Mouse (Mus musculus): ENCODE results near the gene Vmn1r4.

Vmn1r4 gene

GRCm38 (mm10) chr6:56923726-56924707, at the start of gene Vmn1r4, which contains the start of gene Nt5c3:
Gene Vmn1r4 (plus strand): TSS chr6:56924015.
Gene Nt5c3 (minus strand): TSS chr6:56923932.
- peak; percentile 79 for DNase-seq (ENCODE audit: low spot score)

- no peak for DNase-seq (ENCODE audit: low spot score)
Observed at GRCm38 (mm10) chr6:56876870-56877269, 46.9 kb upstream of the Vmn1r4 start.

GRCm38 (mm10) chr6:56877985-56878384, 45.8 kb upstream of the Vmn1r4 start:
- no peak for DNase-seq (ENCODE audit: low spot score)

- DNase-seq (ENCODE audit: low spot score) = no peak
Observed at GRCm38 (mm10) chr6:56879352-56879955, 44.4 kb upstream of the Vmn1r4 start.

- DNase-seq (ENCODE audit: low spot score) = no peak
Observed at GRCm38 (mm10) chr6:56888561-56888960, 35.3 kb upstream of the Vmn1r4 start.

GRCm38 (mm10) chr6:56890762-56891161, 33.1 kb upstream of the Vmn1r4 start:
- no peak for DNase-seq (ENCODE audit: low spot score)

- no peak for DNase-seq (ENCODE audit: low spot score)
Observed at GRCm38 (mm10) chr6:56899601-56900000, 24.2 kb upstream of the Vmn1r4 start.

- no peak for DNase-seq (ENCODE audit: low spot score)
Observed at GRCm38 (mm10) chr6:56901336-56901735, 22.5 kb upstream of the Vmn1r4 start.

GRCm38 (mm10) chr6:56901824-56902386, 21.9 kb upstream of the Vmn1r4 start:
- no peak for DNase-seq (ENCODE audit: low spot score)

GRCm38 (mm10) chr6:56902606-56903520, 21.0 kb upstream of the Vmn1r4 start:
- DNase-seq (ENCODE audit: low spot score) = no peak

GRCm38 (mm10) chr6:56903831-56904230, 20.0 kb upstream of the Vmn1r4 start:
- no peak for DNase-seq (ENCODE audit: low spot score)

GRCm38 (mm10) chr6:56904330-56904729, 19.5 kb upstream of the Vmn1r4 start:
- DNase-seq (ENCODE audit: low spot score) = no peak

GRCm38 (mm10) chr6:56904982-56905381, 18.8 kb upstream of the Vmn1r4 start:
- no peak for DNase-seq (ENCODE audit: low spot score)

GRCm38 (mm10) chr6:56905486-56905885, 18.3 kb upstream of the Vmn1r4 start:
- no peak for DNase-seq (ENCODE audit: low spot score)

GRCm38 (mm10) chr6:56906121-56906846, 17.5 kb upstream of the Vmn1r4 start:
- DNase-seq (ENCODE audit: low spot score) = no peak

GRCm38 (mm10) chr6:56907973-56908372, 15.8 kb upstream of the Vmn1r4 start:
- DNase-seq (ENCODE audit: low spot score) = no peak

- DNase-seq (ENCODE audit: low spot score) = no peak
Observed at GRCm38 (mm10) chr6:56908397-56908796, 15.4 kb upstream of the Vmn1r4 start.

GRCm38 (mm10) chr6:56908912-56909311, 14.9 kb upstream of the Vmn1r4 start:
- no peak for DNase-seq (ENCODE audit: low spot score)

- DNase-seq (ENCODE audit: low spot score) = no peak
Observed at GRCm38 (mm10) chr6:56910910-56911309, 12.9 kb upstream of the Vmn1r4 start.

- no peak for DNase-seq (ENCODE audit: low spot score)
Observed at GRCm38 (mm10) chr6:56913092-56913858, 10.5 kb upstream of the Vmn1r4 start.
